Mouse (Mus musculus) neutrophil, adult 5-6 weeks (primary cell): Measurements from ENCODE around the gene Tipin. TPM values are rescaled to one million over a fixed set of nuclear protein-coding genes. Genes with fewer than 3 reads are reported as not detected.

ENCODE experiments used
- ATAC-seq: fragments of 151-379, 151-347 bp; 2 replicates; pipeline ENCODE4 v1.8.0; 2017; ENCODE audit warnings: mild to moderate bottlenecking, moderate TSS enrichment; ENCODE audit not compliant: insufficient number of reproducible peaks, poor library complexity, low FRiP score, severe bottlenecking; ENCODE audit errors: extremely low read depth
- total RNA-seq: library from RNA; stranded (forward); fragments of 200-1000 nt; gene quantifications from 2 replicates; pipeline ENCODE4 v1.2.3, GENCODE M21; 2017

The Tipin gene
- total RNA-seq, 1 experiment from 2014 or later = 21.5 TPM

GRCm38 (mm10) chr9:64335825-64336224 lies 54.4 kb downstream of the Tipin start:
- ATAC-seq = no peak

GRCm38 (mm10) chr9:64339361-64339760 lies 58.0 kb downstream of the Tipin start:
- no peak for ATAC-seq

- ATAC-seq = peak; percentile 40; the same call in 1 of the 2 replicates
These were observed 59.2 kb downstream of the Tipin start for GRCm38 (mm10) chr9:64340351-64341253.

GRCm38 (mm10) chr9:64341254-64341566 lies 59.8 kb downstream of the Tipin start, which contains the start of gene Dis3l:
Gene Dis3l (minus strand): TSS chr9:64341288.
- ATAC-seq = no peak

- ATAC-seq = no peak
These were observed 60.3 kb downstream of the Tipin start for GRCm38 (mm10) chr9:64341671-64342070.

- ATAC-seq = no peak
These were observed 62.3 kb downstream of the Tipin start for GRCm38 (mm10) chr9:64343656-64344055.

GRCm38 (mm10) chr9:64345931-64346330 lies 64.5 kb downstream of the Tipin start:
- no peak for ATAC-seq

- no peak for ATAC-seq
These were observed 66.0 kb downstream of the Tipin start for GRCm38 (mm10) chr9:64347377-64347776.

- ATAC-seq = no peak
These were observed 68.1 kb downstream of the Tipin start for GRCm38 (mm10) chr9:64349490-64349889.

- ATAC-seq = 0 out of 2 replicates have a peak, but pooled peaks have one; percentile 49
These were observed 69.8 kb downstream of the Tipin start for GRCm38 (mm10) chr9:64351191-64351590.

Other genes with a start within 250 kb of the Tipin start
- not detected in 2 replicates for gene Lctl, start 164.4 kb upstream of the Tipin start, total RNA-seq
- gene Zwilch, start 108.5 kb upstream of the Tipin start, total RNA-seq = 6.1 and 10.7 TPM in 2 replicates
- 1,351 and 1,415 TPM in 2 replicates for gene Rpl4, start 108.2 kb upstream of the Tipin start, total RNA-seq
- gene Snapc5, start 102.3 kb upstream of the Tipin start, total RNA-seq = 34.1 and 35.7 TPM in 2 replicates
- 1.1 and 1.4 TPM in 2 replicates for gene Uchl4, start 46.4 kb upstream of the Tipin start, total RNA-seq
- gene Map2k1, start 27.9 kb upstream of the Tipin start, total RNA-seq = 137 and 143 TPM in 2 replicates
- 12.7 and 13.8 TPM in 2 replicates for gene Dis3l, start 59.7 kb downstream of the Tipin start, total RNA-seq
- gene Megf11, start 104.0 kb downstream of the Tipin start, total RNA-seq = 0.58 and 0.61 TPM in 2 replicates